Mouse (Mus musculus): ENCODE results near the gene Hgfac. TPM values are rescaled to one million over a fixed set of nuclear protein-coding genes. Genes with fewer than 3 reads are reported as not detected.

The Hgfac gene
- polyA plus RNA-seq, 1 experiment from 2014 or later: 0.75 TPM

GRCm38 (mm10) chr5:35014036-35014435 lies 27.3 kb upstream of the Hgfac start:
- H3K4me2 ChIP-seq (replicated peaks): no peak overlapping the region
- H3K9ac ChIP-seq (replicated peaks): no peak overlapping the region
- no peaks in the 10 kb centered on the region for H3K36me3 ChIP-seq
- H3K9me3 ChIP-seq: no peaks in the 10 kb centered on the region
- peaks cover 10% of the 10 kb centered on the region for H3K4me1 ChIP-seq
- 31% methylated on average over 6 of the region's 6 CpGs for WGBS
- peak overlapping the region; percentile 64; the same call in 1 of the 2 replicates for H3K27ac ChIP-seq (replicated peaks)
- ATAC-seq (replicated peaks): peak; percentile 65
- no peak overlapping the region for H3K4me3 ChIP-seq
- H3K27me3 ChIP-seq: no peaks in the 10 kb centered on the region

GRCm38 (mm10) chr5:35019673-35020300 lies 21.5 kb upstream of the Hgfac start:
- no peak overlapping the region for H3K4me2 ChIP-seq (replicated peaks)
- H3K4me3 ChIP-seq: no peak overlapping the region
- WGBS: 74% methylated on average over 9 of the region's 9 CpGs
- H3K9me3 ChIP-seq: no peaks in the 10 kb centered on the region
- H3K27me3 ChIP-seq: no peaks in the 10 kb centered on the region
- ATAC-seq (replicated peaks): 0 out of 2 replicates have a peak, but pooled peaks have one; percentile 29
- peak overlapping the region; percentile 16 for H3K27ac ChIP-seq (replicated peaks)
- H3K9ac ChIP-seq (replicated peaks): no peak overlapping the region
- H3K4me1 ChIP-seq: peaks cover 4% of the 10 kb centered on the region
- H3K36me3 ChIP-seq: peaks cover 5% of the 10 kb centered on the region

GRCm38 (mm10) chr5:35020410-35021241 lies 20.7 kb upstream of the Hgfac start:
- WGBS: 81% methylated on average over 9 of the region's 9 CpGs
- Histone ChIP-seq H3K36me3 (peaks cover 5% of the 10 kb centered on the region), H3K9ac (replicated peaks) (no peak overlapping the region), H3K27me3 (no peaks in the 10 kb centered on the region), H3K27ac (replicated peaks) (peak overlapping the region; percentile 16), H3K4me2 (replicated peaks) (no peak overlapping the region), H3K4me3 (no peak overlapping the region), H3K4me1 (peaks cover 4% of the 10 kb centered on the region), H3K9me3 (no peaks in the 10 kb centered on the region)
- no peak for ATAC-seq (replicated peaks)

- Histone ChIP-seq H3K36me3 (peaks cover 43% of the 10 kb centered on the region), H3K9me3 (no peaks in the 10 kb centered on the region), H3K4me1 (peaks cover 4% of the 10 kb centered on the region; the same call in 1 of the 2 replicates), H3K9ac (replicated peaks) (no peak overlapping the region), H3K4me3 (no peak overlapping the region), H3K4me2 (replicated peaks) (no peak overlapping the region), H3K27ac (replicated peaks) (no peak overlapping the region), H3K27me3 (no peaks in the 10 kb centered on the region)
- WGBS: 37% methylated on average over 2 of the region's 2 CpGs
- ATAC-seq (replicated peaks): no peak
Measured at GRCm38 (mm10) chr5:35024975-35025374, 16.3 kb upstream of the Hgfac start.

GRCm38 (mm10) chr5:35029303-35029702 lies 12.0 kb upstream of the Hgfac start:
- Histone ChIP-seq H3K36me3 (peaks cover 52% of the 10 kb centered on the region), H3K9ac (replicated peaks) (no peak overlapping the region), H3K27me3 (no peaks in the 10 kb centered on the region), H3K4me1 (0 out of 2 replicates have a peak, but pooled peaks cover 4% of the 10 kb centered on the region), H3K4me2 (replicated peaks) (no peak overlapping the region), H3K9me3 (no peaks in the 10 kb centered on the region), H3K4me3 (no peak overlapping the region), H3K27ac (replicated peaks) (no peak overlapping the region)
- no peak for ATAC-seq (replicated peaks)
- 96% methylated on average over 1 of the region's 1 CpGs for whole genome bisulfite sequencing

- no peak for ATAC-seq (replicated peaks)
- no peak overlapping the region for H3K4me3 ChIP-seq
- H3K4me2 ChIP-seq (replicated peaks): no peak overlapping the region
- no peak overlapping the region for H3K9ac ChIP-seq (replicated peaks)
- no peak overlapping the region for H3K27ac ChIP-seq (replicated peaks)
- H3K27me3 ChIP-seq: no peaks in the 10 kb centered on the region
- peaks cover 52% of the 10 kb centered on the region for H3K36me3 ChIP-seq
- no peaks in the 10 kb centered on the region for H3K9me3 ChIP-seq
- 90% methylated on average over 5 of the region's 5 CpGs for WGBS
- 0 out of 2 replicates have a peak, but pooled peaks cover 4% of the 10 kb centered on the region for H3K4me1 ChIP-seq
Measured at GRCm38 (mm10) chr5:35029755-35030154, 11.6 kb upstream of the Hgfac start.

- Histone ChIP-seq H3K9me3 (no peaks in the 10 kb centered on the region), H3K4me1 (0 out of 2 replicates have a peak, but pooled peaks cover 4% of the 10 kb centered on the region), H3K27me3 (no peaks in the 10 kb centered on the region), H3K27ac (replicated peaks) (peak overlapping the region; percentile 44), H3K4me2 (replicated peaks) (no peak overlapping the region), H3K36me3 (peaks cover 30% of the 10 kb centered on the region), H3K9ac (replicated peaks) (no peak overlapping the region), H3K4me3 (no peak overlapping the region)
- peak; percentile 51 for ATAC-seq (replicated peaks)
- WGBS: 64% methylated on average over 5 of the region's 5 CpGs
Measured at GRCm38 (mm10) chr5:35033068-35033467, 8.2 kb upstream of the Hgfac start.

GRCm38 (mm10) chr5:35033619-35034018 lies 7.7 kb upstream of the Hgfac start:
- Histone ChIP-seq H3K9me3 (no peaks in the 10 kb centered on the region), H3K4me1 (0 out of 2 replicates have a peak, but pooled peaks cover 4% of the 10 kb centered on the region), H3K27me3 (no peaks in the 10 kb centered on the region), H3K4me3 (no peak overlapping the region), H3K9ac (replicated peaks) (no peak overlapping the region), H3K27ac (replicated peaks) (peak overlapping the region; percentile 44; the same call in 1 of the 2 replicates), H3K4me2 (replicated peaks) (no peak overlapping the region), H3K36me3 (peaks cover 24% of the 10 kb centered on the region)
- no peak for ATAC-seq (replicated peaks)
- 50% methylated on average over 1 of the region's 1 CpGs for WGBS

GRCm38 (mm10) chr5:35035141-35035540 lies 6.2 kb upstream of the Hgfac start:
- Histone ChIP-seq H3K27ac (replicated peaks) (no peak overlapping the region), H3K27me3 (no peaks in the 10 kb centered on the region), H3K4me3 (no peak overlapping the region), H3K9ac (replicated peaks) (no peak overlapping the region), H3K4me2 (replicated peaks) (no peak overlapping the region), H3K9me3 (no peaks in the 10 kb centered on the region), H3K4me1 (0 out of 2 replicates have a peak, but pooled peaks cover 4% of the 10 kb centered on the region), H3K36me3 (peaks cover 15% of the 10 kb centered on the region)
- ATAC-seq (replicated peaks): no peak
- 85% methylated on average over 5 of the region's 5 CpGs for WGBS

- Histone ChIP-seq H3K9me3 (no peaks in the 10 kb centered on the region), H3K4me2 (replicated peaks) (no peak overlapping the region), H3K27ac (replicated peaks) (no peak overlapping the region), H3K4me1 (0 out of 2 replicates have a peak, but pooled peaks cover 4% of the 10 kb centered on the region), H3K4me3 (no peak overlapping the region), H3K36me3 (peaks cover 12% of the 10 kb centered on the region), H3K9ac (replicated peaks) (no peak overlapping the region), H3K27me3 (no peaks in the 10 kb centered on the region)
- WGBS: 82% methylated on average over 4 of the region's 4 CpGs
- no peak for ATAC-seq (replicated peaks)
Measured at GRCm38 (mm10) chr5:35035795-35036194, 5.5 kb upstream of the Hgfac start.

- H3K27ac ChIP-seq (replicated peaks): no peak overlapping the region
- H3K9me3 ChIP-seq: no peaks in the 10 kb centered on the region
- no peak overlapping the region for H3K4me3 ChIP-seq
- no peaks in the 10 kb centered on the region for H3K27me3 ChIP-seq
- no peak for ATAC-seq (replicated peaks)
- H3K4me1 ChIP-seq: 0 out of 2 replicates have a peak, but pooled peaks cover 4% of the 10 kb centered on the region
- H3K4me2 ChIP-seq (replicated peaks): no peak overlapping the region
- peaks cover 7% of the 10 kb centered on the region for H3K36me3 ChIP-seq
- no peak overlapping the region for H3K9ac ChIP-seq (replicated peaks)
Measured at GRCm38 (mm10) chr5:35037438-35037837, 3.9 kb upstream of the Hgfac start.

- peak; percentile 13; the same call in 1 of the 2 replicates for ATAC-seq (replicated peaks)
- 84% methylated on average over 10 of the region's 10 CpGs for WGBS
Measured at GRCm38 (mm10) chr5:35042431-35043109, 1.3 kb downstream of the Hgfac start.

More at GRCm38 (mm10) chr5:35042431-35043109, 1.3 kb downstream of the Hgfac start:
- H3K36me3 ChIP-seq: no peaks in the 10 kb centered on the region
- no peak overlapping the region for H3K4me2 ChIP-seq (replicated peaks)
- H3K4me3 ChIP-seq: no peak overlapping the region
- H3K9ac ChIP-seq (replicated peaks): no peak overlapping the region
- no peaks in the 10 kb centered on the region for H3K4me1 ChIP-seq
- no peaks in the 10 kb centered on the region for H3K9me3 ChIP-seq
- H3K27me3 ChIP-seq: no peaks in the 10 kb centered on the region
- no peak overlapping the region for H3K27ac ChIP-seq (replicated peaks)
